ENCODE assay signal across 13 mouse cellular contexts in genomic region chr7:135794238-135794637, GRCm38 (mm10).
A peak's percentile ranks its signal among the peaks of the same experiment; 100 is the strongest.
DNase-seq lines count a peak whose midpoint lies in the region; ATAC-seq and TF ChIP-seq lines count a peak whose summit lies in the region.
"Had no signal": no experiment of that assay in that cellular context is flagged by ENCODE, and none has a peak within 500 bp of the region (broad histone marks: within the 10 kb centered on the region; RNA-seq: fewer than 3 reads in every experiment).

No protein-coding gene starts in this region.

- no peak overlapping the region for H3K9ac ChIP-seq in heart, embryonic 16.5 days (ENCODE audit: low read length)
- no peak overlapping the region for H3K9ac ChIP-seq in heart, embryonic 12.5 days
- H3K9ac ChIP-seq in lung, embryonic 14.5 days: no peak overlapping the region
- H3K9ac ChIP-seq: forebrain, embryonic 15.5 days had no signal

- no peak overlapping the region for H3K4me3 ChIP-seq in heart, embryonic 16.5 days (ENCODE audit: low read length)
- H3K4me3 ChIP-seq in heart, embryonic 12.5 days: no peak overlapping the region
- no peak overlapping the region for H3K4me3 ChIP-seq in lung, embryonic 14.5 days (ENCODE audit: low read depth, low read length)
- H3K4me3 ChIP-seq in lung, adult 2 months (replicated peaks; ENCODE audit: extremely low read depth, low read depth, low read length): no peak overlapping the region
- H3K4me3 ChIP-seq in embryonic facial prominence, embryonic 10.5 days: no peak overlapping the region
- H3K4me3 ChIP-seq: forebrain, embryonic 15.5 days had no signal

- peak overlapping the region; percentile 9; the same call in 1 of the 2 replicates for H3K27ac ChIP-seq in heart, embryonic 16.5 days (ENCODE audit: low read length)
- no peak overlapping the region for H3K27ac ChIP-seq in heart, embryonic 12.5 days (ENCODE audit: poor library complexity, severe bottlenecking)
- no peak overlapping the region for H3K27ac ChIP-seq in lung, embryonic 14.5 days (ENCODE audit: low read depth)
- H3K27ac ChIP-seq in embryonic facial prominence, embryonic 10.5 days (replicated peaks): peak overlapping the region; percentile 49; the same call in 1 of the 2 replicates
- H3K27ac ChIP-seq: forebrain, embryonic 15.5 days had no signal

- ATAC-seq in heart, embryonic 16.5 days (replicated peaks; ENCODE audit: extremely low read depth, insufficient read depth, low FRiP score): no peak
- ATAC-seq in heart, embryonic 12.5 days (ENCODE audit: insufficient number of reproducible peaks, low FRiP score): no peak
- ATAC-seq in lung, embryonic 14.5 days (ENCODE audit: insufficient read depth): no peak; the same call in 1 of the 2 replicates
- ATAC-seq: forebrain, embryonic 15.5 days had no signal

- peaks cover 11% of the 10 kb centered on the region for H3K4me1 ChIP-seq in heart, embryonic 16.5 days (ENCODE audit: control insufficient read depth, insufficient read depth, low read length)
- peaks cover 13% of the 10 kb centered on the region for H3K4me1 ChIP-seq in heart, embryonic 12.5 days (replicated peaks)
- H3K4me1 ChIP-seq in lung, embryonic 14.5 days (ENCODE audit: insufficient read depth): no peaks in the 10 kb centered on the region
- H3K4me1 ChIP-seq in lung, adult 2 months (ENCODE audit: control insufficient read depth, insufficient read depth, low read length): no peaks in the 10 kb centered on the region
- H3K4me1 ChIP-seq in embryonic facial prominence, embryonic 10.5 days: peaks cover 27% of the 10 kb centered on the region

- H3K27me3 ChIP-seq in heart, embryonic 16.5 days (ENCODE audit: control insufficient read depth, insufficient read depth, low read length): no peaks in the 10 kb centered on the region
- H3K27me3 ChIP-seq in heart, embryonic 12.5 days (replicated peaks): no peaks in the 10 kb centered on the region
- H3K27me3 ChIP-seq in lung, embryonic 14.5 days (ENCODE audit: insufficient read depth, low read length): no peaks in the 10 kb centered on the region
- H3K27me3 ChIP-seq in embryonic facial prominence, embryonic 10.5 days (replicated peaks; ENCODE audit: low read depth, poor library complexity, severe bottlenecking): no peaks in the 10 kb centered on the region
- H3K27me3 ChIP-seq: forebrain, embryonic 15.5 days had no signal

- no peak overlapping the region for H3K4me2 ChIP-seq in heart, embryonic 16.5 days (ENCODE audit: low read depth, low read length)
- no peak overlapping the region for H3K4me2 ChIP-seq in heart, embryonic 12.5 days
- H3K4me2 ChIP-seq in lung, embryonic 14.5 days: no peak overlapping the region
- H3K4me2 ChIP-seq: forebrain, embryonic 15.5 days had no signal

- 44% methylated on average over 7 of the region's 7 CpGs for WGBS in heart, embryonic 16.5 days
- 44% methylated on average over 7 of the region's 7 CpGs for WGBS in heart, embryonic 12.5 days
- WGBS in lung, embryonic 14.5 days: 34% methylated on average over 7 of the region's 7 CpGs
- WGBS in lung, adult 2 months: 42% methylated on average over 7 of the region's 7 CpGs
- 35% methylated on average over 7 of the region's 7 CpGs for WGBS in embryonic facial prominence, embryonic 10.5 days

- no peak for TF ChIP-seq CTCF in lung, embryonic 14.5 days (IDR thresholded peaks at IDR 0.05; ENCODE audit: low read depth)
- no peak for TF ChIP-seq CTCF in lung, adult 2 months (IDR thresholded peaks at IDR 0.05; ENCODE audit: insufficient read depth, low read length)

- DNase-seq in lung, embryonic 14.5 days: peak; percentile 42
- DNase-seq in lung, adult 2 months: no peak
- DNase-seq in embryonic facial prominence, embryonic 10.5 days (ENCODE audit: low spot score): no peak
- peak; percentile 55 for DNase-seq in kidney, postnatal 14 days
- no peak for DNase-seq in adipocyte (ENCODE audit: low spot score)
- no peak for DNase-seq in urinary bladder, postnatal 36 days (ENCODE audit: low spot score in 2 of 2)
- DNase-seq: adrenal gland, postnatal 25 days; cerebellum, adult 11 months; embryo, embryonic 11 days; thymus, adult 2 months had no signal

- H3K9me3 ChIP-seq in heart, embryonic 16.5 days (replicated peaks; ENCODE audit: control insufficient read depth, low read length): no peaks in the 10 kb centered on the region
- H3K9me3 ChIP-seq in heart, embryonic 12.5 days (replicated peaks): no peaks in the 10 kb centered on the region
- no peaks in the 10 kb centered on the region for H3K9me3 ChIP-seq in lung, embryonic 14.5 days (ENCODE audit: low read depth, low read length)
- H3K9me3 ChIP-seq in embryonic facial prominence, embryonic 10.5 days: no peaks in the 10 kb centered on the region
- H3K9me3 ChIP-seq: forebrain, embryonic 15.5 days had no signal

- no peaks in the 10 kb centered on the region for H3K36me3 ChIP-seq in heart, embryonic 16.5 days (ENCODE audit: control insufficient read depth, insufficient read depth)
- no peaks in the 10 kb centered on the region for H3K36me3 ChIP-seq in heart, embryonic 12.5 days
- H3K36me3 ChIP-seq in lung, embryonic 14.5 days (ENCODE audit: insufficient read depth): no peaks in the 10 kb centered on the region
- no peaks in the 10 kb centered on the region for H3K36me3 ChIP-seq in embryonic facial prominence, embryonic 10.5 days (replicated peaks)
- H3K36me3 ChIP-seq: forebrain, embryonic 15.5 days had no signal

- TF ChIP-seq POLR2A in lung, adult 2 months (IDR thresholded peaks at IDR 0.05; ENCODE audit: borderline replicate concordance, extremely low read depth, low read depth, low read length): no peak

Comparison
In these comparisons a context has a peak if more than half of its experiments do, and no peak if none do; other contexts are left out.
1. H3K27ac ChIP-seq: peak in heart, embryonic 16.5 days (single experiment) and embryonic facial prominence, embryonic 10.5 days (single experiment); none in heart, embryonic 12.5 days (single experiment) and lung, embryonic 14.5 days (single experiment).
2. DNase-seq: peak in lung, embryonic 14.5 days (single experiment) and kidney, postnatal 14 days (single experiment); none in lung, adult 2 months (single experiment), embryonic facial prominence, embryonic 10.5 days (single experiment), adipocyte (single experiment) and urinary bladder, postnatal 36 days (0 of 2).